Mouse (Mus musculus) kidney, postnatal 4 days (tissue): ENCODE measurements around the gene Amer1.

Experiments used
- DNase-seq, 2 experiments: peaks; one replicate each; pipeline ENCODE4 v3.0.0; 2021; ENCODE audit warnings: mixed read lengths in 2 of 2

Amer1 gene

GRCm38 (mm10) chrX:95444776-95445111 lies at the start of gene Amer1:
Gene Amer1 (minus strand): TSS chrX:95444872.
- peak; percentile 89 to 93 for DNase-seq

GRCm38 (mm10) chrX:95457166-95457565 lies 12.5 kb upstream of the Amer1 start:
- no peak for DNase-seq

GRCm38 (mm10) chrX:95445866-95446265 lies 1.2 kb upstream of the Amer1 start:
- peak; percentile 58 to 76 for DNase-seq

- peak in 1 of 2 experiments; percentile 43 for DNase-seq
Measured at GRCm38 (mm10) chrX:95445141-95445540, 469 bp upstream of the Amer1 start.

- DNase-seq = peak; percentile 52 to 73
Measured at GRCm38 (mm10) chrX:95443898-95444775, 535 bp downstream of the Amer1 start.

- peak in 1 of 2 experiments; percentile 7 for DNase-seq
Measured at GRCm38 (mm10) chrX:95443390-95443789, 1.3 kb downstream of the Amer1 start.

GRCm38 (mm10) chrX:95442261-95442660 lies 2.4 kb downstream of the Amer1 start:
- no peak for DNase-seq

GRCm38 (mm10) chrX:95441290-95441689 lies 3.4 kb downstream of the Amer1 start:
- no peak for DNase-seq

- DNase-seq = no peak
Measured at GRCm38 (mm10) chrX:95438491-95438890, 6.2 kb downstream of the Amer1 start.

GRCm38 (mm10) chrX:95437236-95437635 lies 7.4 kb downstream of the Amer1 start:
- no peak for DNase-seq

GRCm38 (mm10) chrX:95373101-95373500 lies 71.6 kb downstream of the Amer1 start:
- DNase-seq = no peak
